Mouse (Mus musculus) C2C12 (cell line): ENCODE data around the gene Fam71d.

Source experiments
- MAX ChIP-seq: IDR thresholded peaks from one replicate; pipeline ENCODE4 v1.6.1; 2011; ENCODE audit warnings: mild to moderate bottlenecking, control low read depth
- MYOG ChIP-seq: IDR thresholded peaks from one replicate; pipeline ENCODE4 v1.6.1; 2011; ENCODE audit not compliant: control insufficient read depth, insufficient read length; ENCODE audit errors: extremely low read depth
- USF1 ChIP-seq: IDR thresholded peaks from one replicate; pipeline ENCODE4 v1.6.1; 2011; ENCODE audit warnings: low read depth, mild to moderate bottlenecking, control low read depth, moderate library complexity

DNA sequence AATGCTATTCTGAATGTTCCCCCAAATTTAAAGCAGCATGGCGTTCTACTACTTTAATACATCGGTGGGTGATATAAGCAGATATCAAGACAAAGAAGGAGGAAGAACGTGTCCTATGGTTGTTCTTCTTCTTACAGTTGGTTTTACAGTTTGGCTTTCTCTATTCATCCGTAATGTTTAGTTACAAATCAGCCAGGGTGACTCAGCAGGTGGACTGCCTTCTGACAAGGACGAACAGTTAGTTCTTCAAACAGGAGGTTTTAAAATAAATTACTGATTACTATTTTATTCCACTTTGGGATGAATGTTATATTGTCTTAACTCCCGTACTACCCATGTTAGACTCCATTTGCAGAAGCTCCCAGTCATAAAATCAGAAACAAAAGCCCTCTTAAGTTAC is 54.9 kb downstream of the Fam71d start:
- TF ChIP-seq USF1 (no peak), MYOG (no peak), MAX (no peak)
